Mouse (Mus musculus) neutrophil, adult 59 days (primary cell): ENCODE measurements around the gene H2al1k. TPM values are rescaled to one million over a fixed set of nuclear protein-coding genes. Genes with fewer than 3 reads are reported as not detected.

ENCODE experiments used
- total RNA-seq, 2 experiments: library from RNA; stranded (reverse); gene quantifications; 1 replicate in 1 of 2; 2 replicates in 1 of 2; pipeline ENCODE4 v1.2.4; 2023

Gene H2al1k
- total RNA-seq = not detected

GRCm38 (mm10) chrX:9350327-9350726 lies at the start of gene H2al1k:
H2al1k (plus strand) TSS chrX:9350627.

Other genes with a start within 250 kb of the H2al1k start
- not detected for gene 4930402K13Rik, start 246.1 kb upstream of the H2al1k start, total RNA-seq
- not detected for gene Lancl3, start 150.7 kb upstream of the H2al1k start, total RNA-seq
- gene Gm14862, start 93.7 kb upstream of the H2al1k start, total RNA-seq = not detected
- 10 to 100 TPM in 1 of 2 experiments, 1 to 10 TPM in 1; 6.4 to 11.3 TPM for gene Xk, start 77.9 kb upstream of the H2al1k start, total RNA-seq
- gene H2al1m, start 66.9 kb upstream of the H2al1k start, total RNA-seq = 1 to 10 TPM; 1.6 to 1.8 TPM
- gene Cybb, start 137.1 kb downstream of the H2al1k start, total RNA-seq = 1,000 to 10,000 TPM; 1,189 to 1,462 TPM
- gene H2al1o, start 221.8 kb downstream of the H2al1k start, total RNA-seq = not detected